Mouse (Mus musculus): ENCODE measurements around the gene Tspan3. TPM values are rescaled to one million over a fixed set of nuclear protein-coding genes. Genes with fewer than 3 reads are reported as not detected.

Gene Tspan3
- polyA plus RNA-seq, 1 experiment = 410 TPM

GRCm38 (mm10) chr9:56118091-56118490, 47.2 kb downstream of the Tspan3 start:
- DNase-seq (ENCODE audit: low read depth) = no peak

DNA sequence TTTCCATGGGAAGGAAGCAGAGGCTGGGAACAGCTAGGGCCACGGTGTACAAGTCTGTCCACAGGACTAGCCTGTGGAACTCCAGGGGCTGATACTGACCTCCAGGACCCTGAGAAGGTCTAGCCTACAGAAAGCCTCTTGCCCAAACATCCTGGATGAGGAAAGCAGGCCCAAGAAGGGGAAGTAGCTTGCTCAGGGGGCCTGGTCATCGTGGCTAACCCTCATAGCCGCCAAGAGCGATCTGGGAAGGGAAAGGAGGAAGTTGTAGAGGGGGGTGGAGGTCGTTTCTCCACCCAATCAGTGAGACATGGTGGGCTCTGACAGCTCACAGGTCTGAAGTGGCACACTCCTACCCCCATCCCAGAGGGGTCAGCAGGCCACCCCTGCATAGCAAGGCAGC, 57.1 kb downstream of the Tspan3 start:
- no peak for DNase-seq (ENCODE audit: low read depth)

GRCm38 (mm10) chr9:56107527-56107926, 57.8 kb downstream of the Tspan3 start:
- DNase-seq (ENCODE audit: low read depth) = no peak

DNA sequence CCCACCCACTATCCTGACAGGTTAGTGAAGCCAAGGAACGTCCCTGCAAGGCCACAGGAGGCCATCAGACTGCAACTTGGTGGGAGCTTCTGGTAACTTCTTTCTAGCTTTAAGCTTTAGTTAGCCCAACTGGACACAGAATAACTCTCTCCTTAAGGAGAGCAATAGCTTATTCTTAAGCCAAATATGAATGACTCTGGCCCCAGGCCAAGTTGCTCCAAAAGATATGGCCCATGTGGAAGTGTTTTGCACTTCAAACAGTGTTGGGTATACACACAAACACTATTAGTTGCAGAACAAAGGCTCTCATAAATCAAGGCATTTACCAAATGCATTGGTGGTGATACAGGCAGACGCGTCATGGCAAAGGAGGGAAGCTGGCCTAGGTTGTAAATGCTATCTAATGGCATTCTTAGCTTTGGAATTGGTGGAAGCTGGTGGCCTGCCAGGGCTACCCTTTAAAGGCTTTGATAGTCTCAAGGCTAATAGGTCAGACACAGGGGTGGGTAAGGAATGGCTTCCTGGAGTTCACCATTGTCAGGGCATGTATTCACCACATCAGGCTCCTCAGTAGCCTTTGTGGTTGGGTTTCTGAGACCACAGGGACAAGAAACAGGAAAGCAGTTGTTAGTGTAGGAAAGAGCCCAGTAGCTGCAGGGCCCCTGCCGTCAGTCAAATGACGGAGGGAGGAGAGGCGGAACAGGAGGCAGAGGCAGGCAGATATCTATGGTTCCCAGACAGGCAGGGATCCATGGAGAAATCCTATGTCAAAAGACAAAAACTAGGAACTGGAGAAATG, 58.8 kb downstream of the Tspan3 start:
- DNase-seq (ENCODE audit: low read depth) = no peak

DNA sequence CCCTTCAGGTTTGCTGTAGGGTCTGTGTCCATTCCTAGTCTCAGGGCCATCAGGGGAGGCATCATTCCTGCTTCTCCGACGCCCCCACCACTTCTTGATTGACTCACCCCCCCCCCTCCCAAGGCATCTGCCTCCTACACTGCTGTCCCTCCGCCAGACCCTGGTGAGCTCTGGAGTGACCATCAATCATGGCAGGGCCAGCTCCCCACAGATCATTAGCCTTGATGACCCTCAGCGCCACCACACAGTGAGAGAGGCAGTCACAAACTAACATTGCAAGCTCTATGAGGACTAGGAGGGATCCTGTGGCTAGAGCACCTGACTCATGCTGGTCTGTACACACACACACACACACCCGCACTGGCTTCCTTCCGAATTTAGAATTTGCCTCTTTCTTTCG, 60.4 kb downstream of the Tspan3 start:
- no peak for DNase-seq (ENCODE audit: low read depth)

DNA sequence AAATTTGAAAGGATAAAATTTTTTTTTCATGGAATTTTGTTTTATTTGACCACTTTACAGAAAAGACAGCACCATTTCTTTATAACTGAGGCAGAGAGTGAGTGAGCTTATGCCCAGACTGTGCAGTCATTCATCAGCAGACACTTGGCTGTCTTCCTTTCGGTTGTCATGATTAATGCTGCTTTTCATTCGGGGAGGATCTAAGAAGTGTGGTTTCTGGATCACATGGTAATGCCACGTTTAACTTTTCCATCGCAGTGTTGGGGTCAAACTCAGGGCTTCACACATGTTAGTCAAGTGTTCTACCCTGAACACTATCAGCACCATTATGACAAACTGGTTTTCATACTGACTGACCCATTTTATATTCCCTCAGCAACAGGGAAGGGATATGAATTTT, 64.3 kb downstream of the Tspan3 start:
- DNase-seq (ENCODE audit: low read depth) = no peak

GRCm38 (mm10) chr9:56100041-56100522, 65.2 kb downstream of the Tspan3 start:
- DNase-seq (ENCODE audit: low read depth) = no peak

DNA sequence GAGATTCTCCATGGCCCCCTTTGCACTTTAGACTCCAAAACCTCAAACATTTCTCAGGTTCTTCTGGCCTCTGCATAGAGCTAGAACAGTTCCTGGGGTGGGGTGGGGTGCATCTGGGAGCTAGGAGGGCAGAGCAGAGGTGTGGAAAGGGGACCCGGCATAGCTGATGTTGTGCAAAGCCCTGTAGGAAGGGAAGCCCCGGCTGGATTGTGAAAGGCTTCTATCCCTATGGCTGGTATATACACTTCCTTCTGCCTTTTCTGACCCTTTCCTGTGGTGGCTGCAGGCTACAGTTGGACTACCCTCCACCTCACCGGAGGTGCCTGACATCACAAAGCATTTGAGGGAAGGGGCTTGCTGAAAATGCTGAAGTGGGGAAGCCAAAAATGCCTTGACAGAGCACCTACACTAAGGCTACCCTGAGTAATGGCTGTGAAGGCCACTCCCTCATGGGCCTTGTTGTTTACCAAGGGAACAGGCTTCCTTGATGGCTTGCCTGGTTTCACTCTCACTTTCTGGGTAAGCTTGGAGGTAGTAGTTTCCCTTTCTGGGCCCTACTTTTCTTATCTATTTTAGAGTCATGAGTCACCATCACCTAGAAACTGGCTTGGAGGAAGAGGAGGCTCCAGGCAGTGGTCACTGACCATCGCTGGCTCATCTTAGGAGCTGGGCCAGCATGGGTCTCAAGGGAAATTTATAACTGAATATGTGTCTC, 67.5 kb downstream of the Tspan3 start:
- no peak for DNase-seq (ENCODE audit: low read depth)

DNA sequence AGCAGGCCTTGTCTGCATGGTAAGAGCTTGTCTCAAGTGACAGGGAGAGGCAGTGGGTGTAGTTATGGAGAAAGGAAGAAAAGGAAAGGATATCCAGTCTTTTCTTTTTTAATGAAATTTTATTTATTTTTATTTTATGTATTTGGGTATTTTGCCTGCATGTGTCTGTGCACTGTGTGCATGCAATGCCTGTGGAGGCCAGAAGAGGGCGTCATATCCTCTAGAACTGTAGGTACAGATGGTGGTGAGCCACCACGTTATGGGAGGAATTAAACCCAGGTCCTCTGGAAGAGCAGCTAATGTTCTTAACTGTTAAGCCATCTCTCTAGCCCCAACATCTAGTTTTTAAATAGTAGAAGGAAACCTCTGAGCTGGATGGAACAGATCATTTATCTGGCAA, 73.2 kb downstream of the Tspan3 start:
- DNase-seq (ENCODE audit: low read depth) = no peak

DNA sequence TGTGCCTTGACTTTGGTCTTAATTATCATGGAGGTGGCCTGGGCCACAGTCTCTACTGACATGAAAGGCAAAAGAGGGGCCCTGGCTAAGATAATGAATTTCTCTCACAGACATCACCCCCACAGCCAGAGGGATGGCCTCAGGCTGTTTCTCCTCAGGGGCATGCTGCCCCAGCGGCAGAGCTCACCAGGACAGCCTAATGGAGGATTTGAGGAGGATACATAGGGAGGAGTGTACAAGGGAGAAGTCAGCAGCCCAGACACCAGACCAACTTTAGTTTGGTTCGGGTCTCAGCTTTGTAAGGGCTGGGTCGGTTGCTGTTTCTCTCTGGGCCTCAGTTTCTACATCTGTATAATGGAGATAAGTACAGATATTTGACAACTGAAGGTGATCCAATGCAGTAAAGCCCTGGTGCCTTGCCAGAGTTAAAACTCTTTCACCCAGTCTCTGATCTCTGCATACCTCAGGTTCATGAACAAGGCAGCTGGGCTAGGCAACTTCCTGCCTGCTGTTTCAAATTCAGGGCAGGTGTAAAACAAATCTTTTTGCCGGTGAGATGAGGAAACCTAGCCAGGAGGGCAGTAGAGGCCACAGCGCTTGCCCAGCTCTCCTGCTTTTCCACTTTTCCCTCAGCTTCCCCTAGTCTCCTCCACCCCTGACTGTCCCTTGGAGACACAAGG, 74.6 kb downstream of the Tspan3 start:
- DNase-seq (ENCODE audit: low read depth) = no peak

- DNase-seq (ENCODE audit: low read depth) = peak; percentile 37
These were observed 75.3 kb downstream of the Tspan3 start, which contains the start of gene Pstpip1 for GRCm38 (mm10) chr9:56089778-56090520. Gene Pstpip1, plus strand, starts transcription at chr9:56089962.

DNA sequence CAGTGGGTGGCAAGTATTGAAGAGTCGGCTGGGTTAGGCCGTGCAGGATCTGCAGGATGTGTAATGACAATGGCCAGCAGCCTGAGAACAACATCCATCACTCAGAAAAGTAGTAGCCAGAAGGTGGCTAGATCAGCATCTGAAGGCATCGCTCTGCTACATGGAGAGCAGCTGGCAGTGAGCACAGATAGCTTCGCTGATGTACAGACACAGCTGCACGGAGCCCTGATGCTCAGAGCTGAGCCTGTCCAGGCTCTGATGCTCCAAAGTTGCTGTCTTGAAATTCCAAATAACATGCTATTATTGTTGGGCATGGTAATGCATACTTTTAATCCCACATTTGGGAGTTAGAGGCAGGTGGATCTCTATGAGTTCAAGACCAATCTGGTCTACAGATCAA, 78.8 kb downstream of the Tspan3 start:
- DNase-seq (ENCODE audit: low read depth) = no peak

Other genes with a start within 250 kb of the Tspan3 start
- gene Scaper, start 227.4 kb downstream of the Tspan3 start, polyA plus RNA-seq (2012; rRNA removed) = 5.6 and 6.4 TPM in 2 replicates
- not detected in 2 replicates for gene 4930563M21Rik, start 154.9 kb downstream of the Tspan3 start, polyA plus RNA-seq (2012; rRNA removed)
- gene Rcn2, start 123.6 kb downstream of the Tspan3 start, polyA plus RNA-seq (2012; rRNA removed) = 62.0 and 101 TPM in 2 replicates
- gene Pstpip1, start 75.5 kb downstream of the Tspan3 start, polyA plus RNA-seq (2012; rRNA removed) = 34.3 and 37.2 TPM in 2 replicates

Measured in gonadal fat pad, adult 2 months (tissue).